In the genomic region with DNA sequence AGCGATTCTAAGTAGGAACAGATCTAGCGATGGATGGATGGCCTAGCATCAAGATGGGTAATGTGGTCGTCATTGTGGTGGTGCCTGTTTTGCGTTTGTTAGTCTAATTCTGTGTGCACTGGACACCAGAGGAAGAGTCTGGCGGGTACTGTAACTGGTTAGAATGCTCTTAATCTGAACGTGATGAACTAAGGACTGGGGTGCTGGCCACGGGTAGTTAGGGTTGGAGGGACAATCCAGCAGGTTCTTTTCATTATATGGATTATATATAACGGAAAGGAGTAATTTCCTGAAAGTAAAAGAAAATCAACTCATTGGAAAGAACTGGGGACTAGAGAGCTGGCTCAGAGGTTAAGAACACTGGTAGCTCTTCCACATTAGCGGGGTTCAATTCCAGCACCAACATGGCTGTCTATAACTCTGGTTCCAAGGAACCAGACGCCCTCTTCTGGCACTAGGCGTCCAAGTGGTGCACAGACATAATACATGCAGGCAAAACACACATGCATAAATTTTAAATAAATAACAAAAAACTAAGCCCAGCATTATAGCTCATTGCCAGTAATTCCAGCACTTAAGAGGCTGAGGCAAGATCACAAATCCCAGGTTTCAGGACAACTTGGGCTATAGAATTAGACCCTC, we compare ENCODE assay signal across 8 mouse cellular contexts. TPM values are rescaled to one million over a fixed set of nuclear protein-coding genes. Genes with fewer than 3 reads are reported as not detected.
DNase-seq lines count a peak whose midpoint lies in the region; ATAC-seq and TF ChIP-seq lines count a peak whose summit lies in the region.

No protein-coding gene starts in this region.

- peak overlapping the region; percentile 32 for H3ac ChIP-seq in myocyte (ENCODE audit: control insufficient read depth, insufficient read length)

- no peaks in the 10 kb centered on the region for H3K27me3 ChIP-seq in CH12.LX (replicated peaks)
- no peaks in the 10 kb centered on the region for H3K27me3 ChIP-seq in heart, postnatal 0 days (ENCODE audit: control insufficient read depth, insufficient read depth, low read length)
- no peaks in the 10 kb centered on the region for H3K27me3 ChIP-seq in limb, embryonic 12.5 days
- H3K27me3 ChIP-seq in myocyte (ENCODE audit: control insufficient read depth, insufficient read depth, insufficient read length) = no peaks in the 10 kb centered on the region

- H3K36me3 ChIP-seq in CH12.LX (replicated peaks in 1 of 2; ENCODE audit: control insufficient read depth in 1 of 2, insufficient read depth in 1 of 2, low read length in 1 of 2) = peaks cover 0 to 4% of the 10 kb centered on the region in 2 experiments
- H3K36me3 ChIP-seq in heart, postnatal 0 days (replicated peaks; ENCODE audit: control insufficient read depth, insufficient read depth, low read length) = no peaks in the 10 kb centered on the region
- no peaks in the 10 kb centered on the region for H3K36me3 ChIP-seq in limb, embryonic 12.5 days
- H3K36me3 ChIP-seq in myocyte (ENCODE audit: control insufficient read depth, insufficient read depth) = no peaks in the 10 kb centered on the region

- H3K27ac ChIP-seq in CH12.LX (ENCODE audit: insufficient read depth, low read depth) = peak overlapping the region; percentile 26
- peak overlapping the region; percentile 93 for H3K27ac ChIP-seq in heart, postnatal 0 days (ENCODE audit: low read depth)
- H3K27ac ChIP-seq in limb, embryonic 12.5 days = peak overlapping the region; percentile 96

- peak; percentile 59 for TF ChIP-seq RAD21 in CH12.LX (IDR thresholded peaks at IDR 0.05; ENCODE audit: low read depth, low read length)

- H3K9ac ChIP-seq in CH12.LX (ENCODE audit: insufficient read depth, low read depth) = peak overlapping the region; percentile 87
- peak overlapping the region; percentile 81 for H3K9ac ChIP-seq in heart, postnatal 0 days (replicated peaks; ENCODE audit: low read depth, low read length)
- peak overlapping the region; percentile 88 for H3K9ac ChIP-seq in limb, embryonic 12.5 days (replicated peaks)

- H3K79me2 ChIP-seq in CH12.LX (replicated peaks; ENCODE audit: control insufficient read depth, extremely low read depth, insufficient read depth, poor library complexity, severe bottlenecking) (peaks cover 36% of the 10 kb centered on the region), myocyte (ENCODE audit: control insufficient read depth, insufficient read depth) (peaks cover 39% of the 10 kb centered on the region)

- H3K4me3 ChIP-seq in CH12.LX (replicated peaks in 1 of 3; ENCODE audit: low read depth in 2 of 3, low read length in 2 of 3, poor library complexity in 1 of 3) = peak overlapping the region; percentile 64 to 93 (median 93)
- peak overlapping the region; percentile 96 for H3K4me3 ChIP-seq in heart, postnatal 0 days (ENCODE audit: low read depth, low read length)
- H3K4me3 ChIP-seq in limb, embryonic 12.5 days (replicated peaks) = peak overlapping the region; percentile 95
- H3K4me3 ChIP-seq in myocyte = peak overlapping the region; percentile 90

- peak overlapping the region; percentile 24 for H3K4me2 ChIP-seq in CH12.LX (ENCODE audit: insufficient read depth, low read depth, poor library complexity, severe bottlenecking)
- peak overlapping the region; percentile 94 for H3K4me2 ChIP-seq in heart, postnatal 0 days (ENCODE audit: low read depth, low read length)
- peak overlapping the region; percentile 82 for H3K4me2 ChIP-seq in limb, embryonic 12.5 days
- peak overlapping the region; percentile 72 for H3K4me2 ChIP-seq in myocyte (ENCODE audit: low read depth)

- in situ Hi-C loops in CH12.LX (cut with MboI; ENCODE audit: low pct_ligation_motif_present, low pct_unique_long_range_greater_than_20kb, low sequenced_read_pairs) = no loop called here

- dilution Hi-C loops in CH12.LX (cut with MboI; ENCODE audit: extremely low pct_ligation_motif_present, extremely low pct_unique_long_range_greater_than_20kb, low sequenced_read_pairs) = no loop called here

- DNase-seq in cerebellum, adult 9-10 months = peak; percentile 49
- no peak for DNase-seq in cerebellum, adult 11 months
- peak; percentile 85 for DNase-seq in CH12.LX (ENCODE audit: extremely low read depth)
- DNase-seq in cerebellum, postnatal 25 days = peak; percentile 12 to 47
- no peak for DNase-seq in heart, postnatal 0 days (ENCODE audit: low spot score)

- TF ChIP-seq CTCF in CH12.LX (conservative IDR thresholded peaks at IDR 0.05 in 1 of 2, IDR thresholded peaks at IDR 0.05 in 1 of 2; ENCODE audit: low read depth in 2 of 2, low read length in 2 of 2) = peak in 1 of 2 experiments; percentile 82; a peak in 2 of 4 replicates
- TF ChIP-seq CTCF in heart, postnatal 0 days (IDR thresholded peaks at IDR 0.05; ENCODE audit: low read depth) = peak; percentile 33

- no peak for TF ChIP-seq POLR2A in CH12.LX (IDR thresholded peaks at IDR 0.05; ENCODE audit: low read depth, low read length)
- TF ChIP-seq POLR2A in myocyte (IDR thresholded peaks at IDR 0.05; ENCODE audit: insufficient read length, low read depth) = peak; percentile 16

- WGBS in heart, postnatal 0 days = 20% methylated on average over 11 of the region's 11 CpGs
- 13% methylated on average over 11 of the region's 11 CpGs for WGBS in limb, embryonic 12.5 days

- H3K9me3 ChIP-seq in CH12.LX (replicated peaks; ENCODE audit: low read length) = no peaks in the 10 kb centered on the region
- H3K9me3 ChIP-seq in heart, postnatal 0 days (replicated peaks; ENCODE audit: control insufficient read depth, low read length) = no peaks in the 10 kb centered on the region
- H3K9me3 ChIP-seq in limb, embryonic 12.5 days = no peaks in the 10 kb centered on the region

- peaks cover 0 to 13% of the 10 kb centered on the region in 2 experiments; a peak in 2 of 4 replicates for H3K4me1 ChIP-seq in CH12.LX (ENCODE audit: control insufficient read depth in 1 of 2, insufficient read depth in 2 of 2)
- no peaks in the 10 kb centered on the region for H3K4me1 ChIP-seq in heart, postnatal 0 days (ENCODE audit: control insufficient read depth, insufficient read depth)
- H3K4me1 ChIP-seq in limb, embryonic 12.5 days (replicated peaks) = peaks cover 9% of the 10 kb centered on the region; the same call in 1 of the 2 replicates

- no peak for TF ChIP-seq EP300 in CH12.LX (IDR thresholded peaks at IDR 0.05; ENCODE audit: low read length)
- TF ChIP-seq EP300 in heart, postnatal 0 days (IDR thresholded peaks at IDR 0.05; ENCODE audit: low read depth) = no peak

- no peak for ATAC-seq in heart, postnatal 0 days (ENCODE audit: insufficient read depth, low read depth)
- ATAC-seq in limb, embryonic 12.5 days (ENCODE audit: insufficient number of reproducible peaks, insufficient read depth, low FRiP score, low TSS enrichment, low read depth) = no peak
- no peak for ATAC-seq in monocyte, adult 5-6 weeks (replicated peaks; ENCODE audit: insufficient number of reproducible peaks, low FRiP score, low TSS enrichment, poor library complexity, severe bottlenecking)

TF ChIP-seq in myocyte, 11 proteins besides CTCF, POLR2A, EP300 and RAD21 (continues in another document):
- no peak for TF ChIP-seq USF1 (IDR thresholded peaks at IDR 0.05; ENCODE audit: low read depth)

RNA-seq across cellular contexts. Expression of a gene that starts 0.9 kb away (rescaled TPM):
- total RNA-seq in CH12.LX (2012; rRNA removed) = 182 and 225 TPM in 2 replicates
- total RNA-seq in CH12.LX (2014; rRNA removed) = 96.9 and 97.8 TPM in 2 replicates
- 366 and 383 TPM in 2 replicates for polyA plus RNA-seq in CH12.LX (2012; ENCODE audit: insufficient read length, low read depth)
- 48.7 and 51.7 TPM in 2 replicates for total RNA-seq in heart, postnatal 0 days (2014; rRNA removed; ENCODE audit: low replicate concordance)
- 61.0 and 68.0 TPM in 2 replicates for polyA plus RNA-seq in heart, postnatal 0 days (2015; fragmentation: Nextera tagmentation; extraction: Ambion mirVana)
- 146 and 153 TPM in 2 replicates for polyA plus RNA-seq in limb, embryonic 12.5 days (2016; fragmentation: Nextera tagmentation; extraction: Ambion mirVana)
- 89.3 TPM for polyA plus RNA-seq in myocyte (2012; fragmentation: generic; extraction: Trizol)
- total RNA-seq in monocyte, adult 5-6 weeks (2017) = 124 to 184 TPM (median 154 TPM) in 3 replicates

RNA-seq across cellular contexts. Expression of a gene that starts 19.2 kb away (rescaled TPM):
- total RNA-seq in CH12.LX (2012; rRNA removed) (36.6 and 40.4 TPM in 2 replicates), CH12.LX (2014; rRNA removed) (40.5 and 41.5 TPM in 2 replicates)
- polyA plus RNA-seq in CH12.LX (2012; ENCODE audit: insufficient read length, low read depth) (34.5 and 36.1 TPM in 2 replicates), myocyte (2012; fragmentation: generic; extraction: Trizol) (87.9 TPM)
- total RNA-seq in heart, postnatal 0 days (2014; rRNA removed; ENCODE audit: low replicate concordance) = 120 and 124 TPM in 2 replicates
- 100 and 104 TPM in 2 replicates for polyA plus RNA-seq in heart, postnatal 0 days (2015; fragmentation: Nextera tagmentation; extraction: Ambion mirVana)
- polyA plus RNA-seq in limb, embryonic 12.5 days (2016; fragmentation: Nextera tagmentation; extraction: Ambion mirVana) = 128 and 138 TPM in 2 replicates
- total RNA-seq in monocyte, adult 5-6 weeks (2017) = 322 to 390 TPM (median 323 TPM) in 3 replicates

RNA-seq across cellular contexts. Expression of a gene that starts 19.3 kb away (rescaled TPM):
- total RNA-seq in CH12.LX (2012; rRNA removed) (6.9 and 7.4 TPM in 2 replicates), CH12.LX (2014; rRNA removed) (2.4 and 3.6 TPM in 2 replicates)
- polyA plus RNA-seq in CH12.LX (2012; ENCODE audit: insufficient read length, low read depth) (10.2 and 12.8 TPM in 2 replicates), myocyte (2012; fragmentation: generic; extraction: Trizol) (25.6 TPM)
- 2.9 and 30.7 TPM in 2 replicates for total RNA-seq in heart, postnatal 0 days (2014; rRNA removed; ENCODE audit: low replicate concordance)
- polyA plus RNA-seq in heart, postnatal 0 days (2015; fragmentation: Nextera tagmentation; extraction: Ambion mirVana) = 2.9 and 3.4 TPM in 2 replicates
- polyA plus RNA-seq in limb, embryonic 12.5 days (2016; fragmentation: Nextera tagmentation; extraction: Ambion mirVana) = 16.7 and 19.3 TPM in 2 replicates
- 13.8 to 18.5 TPM (median 16.0 TPM) in 3 replicates for total RNA-seq in monocyte, adult 5-6 weeks (2017)

RNA-seq across cellular contexts. Expression of a gene that starts 19.6 kb away (rescaled TPM):
- total RNA-seq in CH12.LX (2012; rRNA removed) = not detected in 2 replicates
- total RNA-seq in CH12.LX (2014; rRNA removed) = not detected in 2 replicates
- polyA plus RNA-seq in CH12.LX (2012; ENCODE audit: insufficient read length, low read depth) = not detected in 2 replicates
- total RNA-seq in heart, postnatal 0 days (2014; rRNA removed; ENCODE audit: low replicate concordance) = not detected in 2 replicates
- 0.70 and 1.1 TPM in 2 replicates for polyA plus RNA-seq in heart, postnatal 0 days (2015; fragmentation: Nextera tagmentation; extraction: Ambion mirVana)
- 0.84 TPM in 1 of 2 replicates, not detected in the other for polyA plus RNA-seq in limb, embryonic 12.5 days (2016; fragmentation: Nextera tagmentation; extraction: Ambion mirVana)
- not detected for polyA plus RNA-seq in myocyte (2012; fragmentation: generic; extraction: Trizol)
- total RNA-seq in monocyte, adult 5-6 weeks (2017) = not detected in 3 replicates

RNA-seq across cellular contexts. Expression of a gene that starts 28.2 kb away (rescaled TPM):
- total RNA-seq in CH12.LX (2012; rRNA removed) (56.8 and 75.0 TPM in 2 replicates), CH12.LX (2014; rRNA removed) (26.8 and 29.0 TPM in 2 replicates)
- polyA plus RNA-seq in CH12.LX (2012; ENCODE audit: insufficient read length, low read depth) (99.5 and 106 TPM in 2 replicates), myocyte (2012; fragmentation: generic; extraction: Trizol) (60.2 TPM)
- total RNA-seq in heart, postnatal 0 days (2014; rRNA removed; ENCODE audit: low replicate concordance) = 27.1 and 36.7 TPM in 2 replicates
- 60.2 and 60.7 TPM in 2 replicates for polyA plus RNA-seq in heart, postnatal 0 days (2015; fragmentation: Nextera tagmentation; extraction: Ambion mirVana)
- 69.3 and 76.1 TPM in 2 replicates for polyA plus RNA-seq in limb, embryonic 12.5 days (2016; fragmentation: Nextera tagmentation; extraction: Ambion mirVana)
- 12.1 to 24.5 TPM (median 22.7 TPM) in 3 replicates for total RNA-seq in monocyte, adult 5-6 weeks (2017)

Comparison
In these comparisons a context has a peak if more than half of its experiments do, and no peak if none do; other contexts are left out.
1. DNase-seq: peak in cerebellum, adult 9-10 months (single experiment), CH12.LX (single experiment) and cerebellum, postnatal 25 days (2 of 2); none in cerebellum, adult 11 months (single experiment) and heart, postnatal 0 days (single experiment).
2. H3K27ac ChIP-seq: peak in every context shown above with its lines; median percentile 96 in limb, embryonic 12.5 days; 93 in heart, postnatal 0 days; 26 in CH12.LX.
3. H3K4me2 ChIP-seq: peak in every context shown above with its lines; median percentile 94 in heart, postnatal 0 days; 82 in limb, embryonic 12.5 days; 72 in myocyte; 24 in CH12.LX.
4. Peak in every context shown above with its lines, with median percentiles within 50 percentile points of each other: H3K4me3 ChIP-seq and H3K9ac ChIP-seq.